Mouse (Mus musculus) cerebellum, adult 11 months (tissue): ENCODE measurements around the gene Fancg.
"Not testable (repeated sequence)": the region's sequence is repeated elsewhere in the genome, so short reads cannot be mapped to it uniquely, and the experiment has no call there.

Experiments used
- DNase-seq: peaks from one replicate; pipeline ENCODE4 v3.0.0; 2022

Fancg gene

DNA sequence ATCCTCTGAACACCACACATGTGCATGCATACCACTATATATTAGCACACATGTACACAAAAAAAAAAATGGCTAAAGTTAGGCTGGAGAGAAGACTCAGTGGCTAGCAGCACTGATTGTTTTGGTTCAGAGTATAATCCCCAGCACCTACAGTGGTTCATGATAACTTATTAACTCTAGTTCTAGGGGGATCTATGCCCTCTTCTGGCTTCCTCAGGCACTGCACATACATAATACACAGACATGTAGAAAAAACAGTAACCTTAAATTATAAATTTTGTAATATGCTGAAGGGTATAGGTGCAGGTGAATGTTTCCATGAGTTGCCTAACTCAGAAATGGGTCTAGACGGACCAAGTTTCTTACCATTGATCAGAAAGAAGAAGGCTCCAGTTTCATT is 22.0 kb downstream of the Fancg start:
- DNase-seq: no peak

DNA sequence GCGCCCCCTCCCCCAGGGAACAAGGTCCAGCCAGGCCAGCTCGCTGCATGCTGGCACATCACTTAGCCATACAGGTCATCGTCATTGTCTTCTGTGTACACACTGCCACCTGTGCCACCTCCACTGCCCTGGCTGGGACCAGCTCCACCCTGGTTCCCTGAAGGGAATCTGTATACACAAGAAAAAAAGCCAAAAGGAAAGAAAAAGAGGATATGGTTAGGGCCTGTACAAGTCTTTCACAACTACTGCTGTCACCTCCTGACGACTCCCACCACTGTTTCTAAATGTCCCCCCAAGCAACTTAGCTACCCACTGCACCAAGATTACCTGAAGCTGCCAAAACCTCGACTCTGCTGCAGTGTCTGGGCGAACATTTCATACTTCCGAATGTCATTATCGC is 29.8 kb downstream of the Fancg start:
- not testable (repeated sequence) for DNase-seq

DNA sequence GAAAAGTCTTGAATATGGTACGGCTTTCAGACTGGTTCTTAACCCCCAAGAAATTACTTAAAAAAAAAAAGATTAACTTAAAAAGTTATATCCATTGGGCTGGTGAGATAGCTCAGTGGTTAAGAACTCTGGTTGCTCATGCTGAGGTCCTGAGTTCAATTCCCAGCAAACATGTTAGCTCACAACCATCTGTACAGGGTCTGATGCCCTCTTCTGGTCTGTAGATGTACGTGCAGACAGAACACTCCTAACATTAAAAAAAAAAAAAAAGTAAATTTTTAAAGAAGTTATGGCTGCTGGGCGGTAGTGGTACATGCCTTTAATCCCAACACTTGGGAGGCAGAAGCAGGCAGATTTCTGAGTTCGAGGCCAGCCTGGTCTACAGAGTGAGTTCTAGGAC is 32.2 kb downstream of the Fancg start:
- no peak for DNase-seq

DNA sequence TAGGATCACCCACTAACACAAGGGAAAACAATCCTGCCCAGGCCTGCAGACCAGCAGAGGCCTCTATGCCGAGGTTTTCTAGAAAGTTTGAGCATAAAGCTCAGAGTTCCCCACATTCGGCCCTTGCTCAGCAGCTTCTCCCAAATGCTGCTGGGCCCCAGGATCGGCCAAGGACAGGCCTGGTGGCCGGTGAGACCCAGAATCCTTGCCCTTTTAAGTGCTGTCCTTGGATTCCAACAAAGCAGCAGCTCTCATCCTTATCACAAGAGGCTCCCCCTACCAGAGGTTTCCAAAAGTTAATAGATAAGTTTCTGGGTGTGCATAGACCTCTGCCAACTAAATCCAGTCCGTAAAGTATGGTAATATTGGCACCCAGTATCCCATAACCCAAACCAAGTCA is 36.4 kb downstream of the Fancg start:
- DNase-seq: no peak

DNA sequence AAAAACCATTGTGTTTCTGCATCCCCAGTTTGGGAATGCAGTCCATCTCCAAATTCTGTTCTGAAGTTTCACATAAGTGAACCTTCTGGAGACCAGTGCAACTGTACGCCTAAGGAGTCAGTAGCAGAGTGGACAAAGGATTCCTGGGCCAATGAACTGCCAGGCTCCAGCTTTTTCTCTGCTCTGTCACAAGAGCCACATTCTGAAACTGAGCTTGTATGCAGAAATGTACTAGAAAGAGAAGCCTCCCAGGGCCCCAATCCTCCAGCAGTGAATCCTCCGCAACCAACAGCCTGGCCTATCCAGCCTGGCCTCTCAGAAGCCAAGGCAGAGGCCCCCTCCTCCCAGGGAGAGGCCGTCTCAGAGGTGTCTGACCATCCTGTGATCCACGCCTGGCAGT is 37.4 kb downstream of the Fancg start:
- DNase-seq: no peak

DNA sequence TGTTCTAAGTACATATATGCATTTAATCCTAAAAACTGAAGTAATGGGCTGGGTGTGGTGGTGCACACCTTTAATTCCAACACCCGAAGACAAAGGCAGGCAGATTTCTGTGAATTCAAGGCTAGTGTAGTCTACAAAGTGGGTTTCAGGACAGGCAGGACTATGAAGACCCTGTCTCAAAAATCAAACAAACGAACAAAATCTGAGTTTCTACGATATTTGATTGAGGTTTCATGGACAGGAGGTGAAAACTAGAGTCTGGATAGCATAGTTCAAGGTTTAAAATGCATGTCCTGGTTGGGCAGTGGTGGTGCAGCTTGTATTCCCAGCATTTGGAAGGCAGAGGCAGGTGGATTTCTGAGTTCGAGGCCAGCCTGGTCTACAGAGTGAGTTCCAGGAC is 41.0 kb downstream of the Fancg start, which contains the start of gene 1700022I11Rik:
1700022I11Rik (plus strand) TSS at position 301 of the 400 bp plus-strand sequence.
- DNase-seq: no peak

DNA sequence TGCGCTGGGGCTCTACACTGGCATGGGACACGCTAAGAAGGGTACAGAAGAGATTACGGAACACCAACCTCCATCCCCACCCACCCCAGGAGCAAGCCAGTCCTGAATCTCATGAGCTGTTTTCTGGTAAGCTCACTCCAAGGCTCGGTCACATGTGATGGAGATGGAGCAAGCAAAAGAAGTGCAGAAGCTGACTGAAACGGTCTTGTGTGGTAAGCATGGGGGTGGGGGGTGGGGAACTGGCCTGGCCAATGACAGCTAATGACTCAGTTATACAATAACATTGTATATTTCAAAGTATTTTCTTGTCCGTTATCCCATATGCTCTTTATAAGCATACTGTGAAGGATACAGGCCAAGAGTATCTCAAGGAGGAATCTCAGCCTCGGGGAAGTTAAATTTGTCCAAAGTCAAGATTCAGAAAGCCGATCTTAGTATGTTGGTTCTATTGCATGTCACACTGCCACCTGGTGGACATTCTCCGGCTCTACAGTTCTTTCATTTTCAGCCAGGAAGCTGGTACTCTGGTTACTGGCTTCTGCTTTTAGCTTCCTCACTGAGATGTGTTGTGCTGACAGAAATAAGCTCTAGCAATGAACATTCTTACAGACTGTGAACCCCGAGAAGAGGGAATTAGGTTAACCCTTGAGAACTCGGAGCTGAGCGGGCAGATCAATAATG is 45.1 kb downstream of the Fancg start:
- no peak for DNase-seq

DNA sequence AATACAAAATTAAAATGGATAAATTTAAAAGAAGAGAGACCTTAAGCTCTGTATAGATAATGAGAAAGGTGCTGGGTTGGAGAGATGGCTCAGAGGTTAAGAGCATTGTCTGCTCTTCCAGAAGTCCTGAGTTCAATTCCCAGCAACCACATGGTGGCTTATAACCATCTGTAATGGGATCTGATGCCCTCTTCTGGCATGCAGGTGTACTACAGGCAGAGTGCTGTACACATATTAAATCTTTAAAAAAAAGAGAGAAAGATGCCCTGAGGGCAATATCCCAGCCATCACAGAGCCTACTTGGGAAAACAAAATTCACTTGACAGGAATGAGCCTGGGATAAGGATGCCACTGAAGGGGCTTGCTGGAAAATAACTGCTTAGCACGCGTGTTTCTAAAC is 46.8 kb downstream of the Fancg start:
- DNase-seq: no peak

DNA sequence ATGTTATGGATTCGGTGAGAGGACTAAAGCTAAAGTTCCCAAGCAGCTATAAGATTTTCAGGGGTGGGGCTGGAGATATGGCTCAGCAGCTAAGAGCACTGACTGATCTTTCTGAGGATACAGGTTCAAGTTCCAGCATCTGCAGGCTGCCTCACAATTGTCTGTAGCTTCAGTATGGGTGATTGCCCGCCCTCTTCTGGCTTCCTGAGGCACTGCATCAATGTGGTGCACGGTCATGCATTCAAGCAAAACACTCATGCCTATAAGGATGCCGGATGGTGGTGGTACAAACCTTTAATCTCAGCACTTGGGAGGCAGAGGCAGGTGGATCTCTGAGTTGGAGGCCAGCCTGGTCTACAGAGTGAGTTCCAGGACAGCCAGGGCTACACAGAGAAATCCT is 48.7 kb downstream of the Fancg start:
- peak; percentile 39 for DNase-seq

DNA sequence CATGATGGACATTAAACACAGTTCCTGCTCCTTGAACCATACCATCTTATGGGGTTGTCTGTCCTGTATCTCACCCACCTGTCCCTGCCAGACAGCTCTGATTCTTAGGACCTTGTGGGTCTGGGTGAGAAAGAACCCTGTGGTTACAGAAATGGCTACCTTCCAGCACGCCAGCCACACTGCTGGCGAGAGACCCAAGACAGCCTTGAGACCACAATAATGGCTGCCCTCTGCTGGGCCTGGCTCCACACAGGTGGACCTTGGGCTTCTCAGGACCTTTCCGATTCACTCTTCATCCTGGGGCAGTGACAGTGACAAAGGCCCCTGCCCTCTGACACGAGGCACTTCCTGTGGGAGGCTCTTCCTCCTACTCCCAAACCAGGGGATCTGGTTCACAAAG is 50.9 kb downstream of the Fancg start:
- no peak for DNase-seq

DNA sequence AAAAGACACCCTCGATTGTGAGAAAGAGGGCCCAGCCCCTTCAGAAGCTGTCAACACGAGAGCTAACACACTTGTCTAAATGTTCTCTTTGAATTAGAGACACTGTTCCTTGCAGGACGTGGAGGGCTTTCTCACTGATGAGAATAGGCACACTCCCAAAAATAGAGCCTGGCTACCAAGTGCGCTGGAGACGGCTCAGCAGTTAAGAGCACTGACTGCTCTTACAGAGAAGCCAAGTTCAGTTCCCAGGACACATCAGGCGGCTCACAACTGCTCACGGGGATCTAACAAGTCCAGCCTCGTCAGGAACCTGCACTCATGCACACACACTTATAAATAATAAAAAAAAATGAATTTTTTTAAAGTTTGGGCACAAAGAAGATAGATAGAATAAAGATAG is 51.4 kb downstream of the Fancg start:
- DNase-seq: no peak

DNA sequence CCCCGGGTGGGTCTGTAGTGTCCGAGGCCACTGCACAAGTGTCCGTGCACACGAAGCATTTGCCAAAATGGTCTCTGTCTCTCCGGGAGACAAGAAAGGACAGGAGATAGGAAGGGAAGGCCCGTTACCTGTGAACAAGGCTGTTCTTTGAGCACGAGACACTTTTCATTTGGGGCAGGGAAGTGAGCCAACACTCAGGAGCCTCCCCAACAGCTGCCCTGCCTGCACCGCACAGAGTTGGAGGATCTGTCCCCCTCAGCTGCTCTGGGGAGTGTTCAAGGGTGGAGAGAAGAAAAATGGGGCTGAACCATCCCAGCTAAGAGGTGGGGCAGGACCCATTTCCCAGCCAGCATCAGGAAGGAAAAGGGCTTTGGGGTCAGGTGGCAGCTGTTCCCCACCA is 52.3 kb downstream of the Fancg start:
- DNase-seq: no peak

DNA sequence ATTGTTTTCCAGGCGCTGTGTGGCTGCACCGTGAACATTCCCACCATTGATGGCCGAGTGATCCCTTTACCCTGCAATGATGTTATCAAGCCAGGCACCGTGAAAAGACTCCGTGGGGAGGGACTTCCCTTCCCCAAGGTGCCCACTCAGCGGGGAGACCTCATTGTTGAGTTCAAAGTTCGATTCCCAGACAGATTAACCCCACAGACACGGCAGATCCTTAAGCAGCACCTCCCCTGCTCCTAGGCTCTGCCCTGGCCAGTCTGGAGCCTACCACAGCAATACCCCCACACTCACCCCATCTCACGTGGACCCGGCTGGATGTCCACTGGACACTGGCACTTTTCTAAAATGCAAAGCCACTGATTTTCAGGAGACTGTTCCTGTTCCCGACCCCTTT is 53.0 kb downstream of the Fancg start:
- DNase-seq: no peak

DNA sequence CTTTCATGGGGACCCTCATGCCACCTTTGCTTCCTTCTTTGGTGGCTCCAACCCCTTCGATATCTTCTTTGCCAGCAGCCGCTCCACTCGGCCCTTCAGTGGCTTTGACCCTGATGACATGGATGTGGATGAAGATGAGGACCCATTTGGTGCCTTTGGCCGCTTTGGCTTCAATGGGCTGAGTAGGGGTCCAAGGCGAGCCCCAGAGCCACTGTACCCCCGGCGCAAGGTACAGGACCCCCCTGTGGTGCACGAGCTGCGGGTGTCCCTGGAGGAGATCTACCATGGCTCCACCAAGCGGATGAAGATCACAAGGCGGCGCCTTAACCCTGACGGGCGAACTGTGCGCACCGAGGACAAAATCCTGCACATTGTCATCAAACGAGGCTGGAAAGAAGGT is 53.7 kb downstream of the Fancg start:
- no peak for DNase-seq

DNA sequence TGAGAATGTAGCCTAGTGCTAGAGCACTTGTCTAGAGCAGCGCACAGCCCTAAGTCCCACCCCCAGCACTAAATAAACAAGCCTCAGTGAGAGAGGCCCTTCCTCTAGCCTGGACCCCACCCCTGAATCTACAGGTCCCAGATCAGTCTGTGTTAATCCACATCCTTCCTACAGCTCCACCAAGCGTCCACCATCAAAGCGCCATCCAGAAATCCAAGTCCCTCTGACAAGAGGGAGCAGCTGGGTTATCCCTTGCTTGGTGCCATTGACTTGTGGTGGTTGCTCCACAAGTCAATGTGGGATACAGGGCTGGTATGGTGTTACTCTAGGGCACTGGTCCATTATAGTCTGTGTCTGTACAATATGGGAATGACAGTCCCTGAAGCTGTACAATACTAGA is 55.1 kb downstream of the Fancg start:
- no peak for DNase-seq

DNA sequence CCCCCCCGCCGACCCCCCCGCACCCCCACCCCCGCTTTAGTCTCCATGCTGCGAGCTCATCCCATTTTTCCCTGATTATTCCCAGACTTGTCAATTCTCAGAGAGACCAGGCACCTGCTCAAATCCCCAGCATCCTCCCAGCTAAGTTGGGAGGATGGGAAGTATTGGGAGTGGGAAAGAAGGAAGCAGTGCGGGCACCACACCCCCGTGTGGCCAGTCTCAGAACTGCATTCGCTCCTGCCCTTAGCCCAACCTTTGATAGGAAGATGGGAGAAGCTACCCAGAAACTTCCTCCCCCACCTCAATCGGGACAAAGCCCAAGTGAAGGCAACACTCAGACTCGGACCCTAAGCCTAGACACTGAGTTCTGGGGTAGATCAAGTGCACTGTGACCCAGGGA is 56.0 kb downstream of the Fancg start:
- peak; percentile 76 for DNase-seq

DNA sequence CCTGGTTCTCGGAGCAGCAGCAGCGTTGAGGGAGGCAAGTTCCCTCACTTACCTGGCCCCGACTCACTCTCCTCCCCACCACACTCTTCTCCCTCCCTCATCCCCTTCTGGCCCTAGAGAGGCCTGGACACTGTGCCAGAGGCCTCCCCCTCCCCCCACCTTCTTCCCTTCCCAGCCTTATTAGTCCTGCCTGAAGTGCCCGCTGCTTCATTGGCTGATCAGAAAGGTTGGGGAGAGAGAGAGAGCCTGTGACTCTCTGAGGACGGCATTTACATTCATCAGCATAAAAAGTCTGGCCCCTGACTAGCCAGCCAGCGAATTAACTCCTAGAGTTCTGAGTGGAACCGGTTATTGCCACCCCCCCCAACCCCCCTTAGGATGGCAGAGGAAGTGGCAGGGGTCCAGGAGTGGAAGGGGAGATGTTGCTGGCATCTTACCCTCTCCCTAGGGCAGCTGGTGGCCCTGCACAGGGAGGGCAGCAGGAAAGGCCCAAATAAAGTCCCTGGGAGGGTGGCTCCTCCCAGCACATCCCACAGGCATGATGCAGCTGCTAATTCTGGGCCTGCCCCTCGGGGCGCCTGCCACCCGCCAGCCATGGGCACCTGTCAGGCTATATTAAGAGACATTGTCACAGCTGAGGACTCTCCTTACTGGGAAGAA is 56.7 kb downstream of the Fancg start:
- peak; percentile 42 for DNase-seq

DNA sequence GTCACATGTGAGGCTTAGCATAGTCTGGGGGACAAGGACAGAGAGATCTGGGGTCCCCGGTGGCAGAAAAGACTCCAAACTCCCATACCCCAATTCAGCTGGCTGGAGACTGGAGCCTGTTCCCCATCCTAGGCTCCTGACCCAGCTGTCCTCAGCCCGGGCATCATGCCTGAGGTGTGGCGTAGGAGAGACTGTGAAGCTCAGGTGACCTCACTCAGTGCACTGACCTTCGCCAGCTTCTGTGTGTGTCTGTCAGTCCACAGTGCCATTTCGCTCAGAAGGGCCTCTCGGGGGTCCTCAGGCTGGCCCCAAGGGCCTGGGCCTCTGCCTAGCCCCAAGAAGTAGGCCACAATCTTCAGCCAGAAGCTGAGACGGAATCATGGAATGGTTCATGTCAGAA is 57.7 kb downstream of the Fancg start:
- DNase-seq: no peak
